Mouse (Mus musculus): ENCODE measurements around the gene Ccdc54.
A peak's percentile ranks its signal among the peaks of the same experiment; 100 is the strongest.

The Ccdc54 gene

DNA sequence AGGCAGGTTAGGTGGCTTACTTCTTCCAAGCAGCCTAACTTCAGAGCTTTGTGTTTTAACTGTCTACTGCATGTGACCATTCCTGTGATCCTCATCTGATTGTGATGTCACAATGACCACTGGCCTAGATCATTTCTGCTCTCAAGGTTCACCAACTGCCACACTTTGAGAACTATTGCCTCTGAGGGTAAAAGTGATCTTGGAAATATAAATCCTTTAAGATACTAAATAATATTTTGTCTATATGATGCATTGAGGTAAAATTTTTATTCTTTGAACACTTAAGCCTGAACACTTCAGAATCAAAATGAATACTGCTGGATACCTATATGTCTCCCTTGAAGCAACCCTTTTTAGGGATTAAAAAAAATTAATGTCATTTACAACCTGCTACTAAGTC, at the start of gene Ccdc54:
Gene Ccdc54 (minus strand): TSS at position 101 of the 400 bp plus-strand sequence.
- no peak for DNase-seq

DNA sequence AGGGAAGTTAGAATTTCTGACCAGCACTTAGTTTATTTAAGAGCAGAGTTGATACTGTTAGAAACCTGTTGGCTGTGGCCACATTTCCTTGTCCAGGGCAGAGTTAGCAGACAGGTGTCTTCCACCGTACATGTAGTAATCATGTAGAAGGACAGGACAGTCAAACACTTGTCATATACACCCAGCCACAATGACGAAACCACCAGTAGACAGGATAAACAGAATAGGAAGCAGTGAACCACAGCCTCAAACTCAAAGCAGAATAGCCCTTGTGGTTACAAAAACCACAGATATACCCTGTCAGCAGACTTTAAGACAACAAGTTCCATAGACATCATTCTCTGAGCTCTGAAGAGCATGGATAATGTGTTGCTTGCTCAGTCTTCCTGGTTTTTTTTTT, 41.6 kb upstream of the Ccdc54 start:
- DNase-seq: no peak

DNA sequence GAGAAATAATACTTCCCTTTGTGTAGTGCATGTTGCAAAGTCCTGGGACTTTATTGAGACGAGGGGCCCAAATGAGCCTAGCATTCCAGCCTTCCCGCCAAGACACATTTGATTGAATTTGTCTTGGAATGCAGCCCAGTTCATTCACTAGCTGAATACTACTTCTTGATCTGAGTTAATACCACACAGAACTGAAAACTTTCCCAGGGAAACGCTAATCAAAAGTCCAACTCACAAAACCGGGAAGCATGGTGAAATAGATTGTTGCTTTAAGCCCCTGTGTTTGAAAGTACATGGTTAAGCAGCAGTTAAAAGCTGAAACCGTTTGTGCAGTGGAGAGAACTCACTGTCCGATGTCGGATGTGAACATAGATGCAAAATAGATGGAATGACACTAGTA, 24.6 kb upstream of the Ccdc54 start:
- no peak for DNase-seq

DNA sequence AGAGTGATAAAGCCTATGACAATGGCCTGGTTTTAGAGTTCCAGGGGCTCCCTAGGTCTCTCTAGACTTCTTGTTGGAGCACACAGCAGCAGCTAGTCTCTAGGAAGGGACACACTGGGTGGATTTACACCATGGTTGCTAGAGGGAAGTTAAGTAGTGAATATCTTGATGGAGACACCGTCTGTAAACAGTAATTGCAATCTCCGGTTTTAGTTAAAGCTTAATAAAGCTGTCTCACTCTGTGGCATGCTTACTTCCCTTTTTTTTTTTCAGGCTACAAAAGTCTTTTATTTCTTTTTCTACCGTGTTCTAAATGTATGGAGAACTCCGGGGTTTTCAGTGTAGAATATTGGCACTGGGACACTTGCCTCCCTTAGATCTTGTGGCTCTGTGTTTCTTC, 22.0 kb upstream of the Ccdc54 start:
- DNase-seq: no peak

DNA sequence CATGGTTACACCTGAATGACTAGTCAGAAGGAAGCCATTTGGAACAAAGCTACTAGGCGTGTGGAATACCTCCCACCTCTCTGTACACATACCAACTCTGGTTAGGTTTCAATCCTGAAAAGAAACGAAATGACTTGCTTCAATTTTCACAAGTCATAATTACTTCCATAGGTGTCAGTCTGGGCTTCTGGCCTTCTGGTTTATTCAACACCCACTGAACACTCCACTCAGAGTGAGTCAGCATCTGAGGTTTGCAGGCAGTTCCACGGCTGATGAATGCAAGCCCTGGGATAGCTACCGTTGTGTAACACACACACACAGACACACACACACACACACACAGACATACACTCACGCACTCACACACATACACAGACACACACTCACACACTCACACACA, 19.6 kb upstream of the Ccdc54 start:
- no peak for DNase-seq

DNA sequence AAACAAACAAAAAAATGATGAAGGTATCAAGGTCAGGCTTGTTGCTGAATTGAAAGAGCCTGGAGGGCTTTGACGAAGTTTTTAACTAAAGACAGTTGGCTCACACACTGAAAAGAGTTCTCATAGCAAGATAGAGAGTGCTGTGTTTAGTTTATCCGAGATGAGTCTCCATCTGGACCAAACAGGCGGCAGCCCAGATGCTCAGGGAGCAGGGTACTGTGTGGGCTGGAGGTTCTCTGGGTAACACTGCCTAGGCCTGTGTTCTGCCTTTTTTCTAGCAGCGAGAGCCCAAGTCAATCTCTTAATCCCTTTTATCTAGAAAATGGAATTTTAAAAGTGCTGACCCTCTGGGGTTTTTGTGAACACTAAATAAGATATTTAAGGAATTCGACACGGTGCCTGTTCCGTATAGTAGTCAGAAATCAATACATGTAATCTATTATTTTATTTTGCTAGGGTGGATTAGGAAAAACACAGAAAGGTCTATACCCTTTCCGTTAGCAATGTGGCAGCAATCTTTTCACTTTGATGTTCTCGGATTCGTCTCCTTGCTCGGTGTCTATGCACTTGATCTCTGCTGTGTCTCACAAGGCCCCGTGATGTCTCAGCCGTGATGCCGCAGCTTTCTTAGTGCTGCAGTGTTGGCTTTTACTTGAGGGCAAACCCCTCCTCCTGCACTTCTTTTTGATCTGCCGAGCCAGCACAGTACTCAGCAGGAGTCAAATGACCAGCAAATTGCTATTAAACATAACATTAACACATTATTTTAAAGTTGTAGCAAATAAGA, 17.0 kb upstream of the Ccdc54 start:
- no peak for DNase-seq

DNA sequence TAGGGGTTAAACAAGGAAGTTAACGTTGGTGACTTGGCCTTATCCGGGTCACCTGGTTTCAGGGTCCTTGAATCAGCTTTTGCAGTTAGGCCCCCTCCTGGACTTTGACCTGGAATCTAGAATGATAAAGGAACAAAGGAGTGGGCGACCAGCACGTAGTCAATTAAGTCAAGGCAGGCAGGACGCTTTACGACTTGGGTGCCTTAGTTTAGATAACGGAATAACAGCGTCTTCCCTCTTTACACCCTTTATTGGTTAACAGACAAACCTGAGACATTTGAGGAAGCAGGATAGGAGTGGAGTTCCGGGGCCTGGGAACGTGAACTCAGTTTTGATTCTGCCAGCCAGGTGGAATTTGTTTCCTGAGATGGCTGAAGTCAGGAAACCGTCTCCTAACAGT, 13.9 kb upstream of the Ccdc54 start:
- DNase-seq: no peak

DNA sequence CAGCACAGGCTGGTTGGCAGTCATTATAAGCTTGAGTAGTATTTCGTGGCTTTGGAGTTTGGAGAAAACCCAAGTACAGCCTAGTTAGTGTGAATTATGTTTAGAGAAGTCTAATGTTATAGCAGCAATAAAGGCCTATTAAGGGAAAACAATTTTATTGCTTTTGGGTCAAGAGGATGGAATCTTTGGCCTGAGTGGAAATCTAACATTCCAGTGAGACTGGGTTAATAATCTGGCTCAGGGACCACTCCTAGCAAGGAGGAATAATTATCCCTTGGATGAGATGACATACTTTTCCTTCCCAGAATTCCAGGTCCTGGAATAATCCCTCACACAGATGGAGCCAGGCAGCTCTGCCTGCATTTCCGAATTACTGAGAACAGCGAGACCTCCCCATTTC, 11.0 kb upstream of the Ccdc54 start:
- no peak for DNase-seq

DNA sequence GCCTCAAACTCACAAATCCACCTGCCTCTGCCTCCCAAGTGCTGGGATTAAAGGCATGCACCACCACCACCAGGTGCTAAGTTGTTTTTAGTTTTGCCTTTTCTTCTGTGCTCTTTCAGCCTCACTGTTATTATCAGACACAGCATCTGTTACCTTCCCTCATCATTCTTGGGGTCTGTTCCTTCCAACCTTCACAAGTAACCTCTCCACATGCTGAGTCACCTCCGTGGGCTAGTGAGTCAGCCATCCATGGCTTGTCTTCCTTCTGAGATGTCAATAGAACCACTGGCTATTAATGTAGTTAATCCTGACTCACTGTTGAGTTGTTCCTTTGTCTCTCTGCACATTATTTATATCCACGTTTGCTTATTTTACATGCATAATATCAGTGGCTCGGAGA, 9.7 kb upstream of the Ccdc54 start:
- DNase-seq: no peak

DNA sequence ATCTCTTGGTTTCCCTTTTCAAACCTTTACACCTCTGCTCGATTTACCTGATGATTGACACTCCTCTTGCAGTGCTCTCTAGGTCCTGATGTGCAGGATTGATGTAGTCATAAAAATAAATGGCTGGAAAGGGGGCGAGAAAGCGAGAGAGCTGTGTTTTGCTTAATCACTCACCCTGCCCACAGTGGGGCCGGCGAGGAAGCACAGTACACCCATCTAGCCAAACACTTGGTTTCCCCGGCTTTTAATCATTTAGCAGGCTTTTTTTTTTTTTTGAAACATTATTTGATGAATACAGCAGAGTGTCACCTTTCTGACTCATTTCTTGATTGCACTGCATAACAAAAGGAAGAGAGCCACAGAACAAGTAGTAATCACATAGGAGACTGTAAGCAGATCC, 5.7 kb upstream of the Ccdc54 start:
- no peak for DNase-seq

DNA sequence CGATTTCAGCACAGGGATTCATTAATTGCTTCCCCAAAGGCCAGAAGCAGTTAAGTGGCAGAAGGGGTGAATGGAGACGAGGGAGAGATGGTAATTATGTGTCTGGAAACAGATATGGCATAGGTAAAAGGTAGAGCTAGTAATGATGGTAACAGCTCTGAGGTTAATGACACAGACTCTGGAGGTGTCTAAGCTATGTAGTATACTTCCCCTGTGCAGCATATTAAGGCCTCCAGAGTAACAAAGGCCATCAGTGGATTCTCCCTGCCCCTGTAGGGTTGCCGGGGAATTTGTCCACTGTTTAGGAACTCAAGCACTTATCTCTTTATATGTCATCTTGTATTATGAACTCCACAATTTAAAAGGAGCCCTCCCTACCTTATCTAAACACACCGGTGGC, 5.2 kb upstream of the Ccdc54 start:
- no peak for DNase-seq

DNA sequence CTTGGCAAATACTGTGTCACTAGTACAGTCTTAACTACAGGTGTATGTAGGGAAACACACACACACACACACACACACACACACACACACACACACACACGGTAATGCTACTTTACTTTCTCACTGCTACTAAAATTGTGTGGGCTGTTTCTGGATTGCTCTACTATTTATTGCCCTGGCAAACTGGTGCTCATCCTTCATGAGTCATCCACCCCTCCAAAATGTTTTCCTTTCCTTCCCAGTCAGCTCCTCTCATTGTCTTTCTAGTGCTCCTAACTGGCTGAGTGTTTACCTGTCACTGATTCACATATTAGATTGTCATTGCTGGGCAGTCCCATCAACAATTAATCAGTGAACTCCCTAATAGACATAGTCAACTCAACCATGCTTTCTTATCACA, 3.9 kb upstream of the Ccdc54 start:
- DNase-seq: no peak

DNA sequence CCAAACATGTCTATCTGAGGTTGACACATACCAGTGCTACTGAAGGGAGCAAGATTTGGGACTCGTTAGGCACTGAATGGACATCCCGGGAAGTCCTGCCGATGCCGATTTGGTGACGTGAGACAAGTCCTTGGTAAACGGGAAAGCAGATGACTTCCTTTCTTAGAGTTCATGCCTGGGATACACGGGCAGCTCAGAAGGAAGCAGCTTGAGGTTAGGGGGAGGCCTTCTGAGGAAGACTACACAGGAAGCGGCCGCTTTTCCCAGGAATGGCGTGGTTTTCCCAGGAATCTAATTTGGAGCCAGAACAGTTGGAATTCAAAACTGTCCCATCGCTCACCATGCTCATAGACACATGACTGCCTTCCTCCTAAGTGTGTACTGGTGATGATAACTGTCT, 2.4 kb upstream of the Ccdc54 start:
- peak; percentile 43 for DNase-seq

DNA sequence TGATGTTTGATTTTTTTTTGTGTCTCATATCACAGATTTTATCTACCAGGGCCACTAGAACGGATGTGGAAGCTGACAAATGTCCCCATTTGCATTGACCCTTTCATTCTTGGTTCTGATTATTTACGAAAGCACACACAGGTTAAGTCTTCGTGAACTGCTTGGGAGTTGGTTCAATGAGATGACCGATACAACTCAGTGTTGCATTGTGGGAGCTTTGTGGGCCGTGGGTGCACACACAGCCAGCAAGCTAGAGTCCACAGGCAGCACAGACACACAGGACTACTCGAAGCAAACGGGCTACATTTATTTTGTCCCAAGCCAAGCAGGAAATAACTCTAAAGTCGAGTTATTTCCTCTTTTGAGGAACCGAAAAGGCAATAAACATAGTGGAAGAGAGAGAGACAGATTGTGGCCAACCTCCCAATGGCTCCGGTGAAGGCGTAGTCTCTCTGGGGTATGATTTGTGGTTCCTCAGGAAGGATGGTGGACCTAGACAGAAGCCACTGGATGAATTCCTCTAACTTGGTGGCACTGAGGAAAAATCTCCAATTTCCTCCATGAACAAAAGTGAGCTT, 1.3 kb downstream of the Ccdc54 start:
- peak; percentile 36 for DNase-seq

DNA sequence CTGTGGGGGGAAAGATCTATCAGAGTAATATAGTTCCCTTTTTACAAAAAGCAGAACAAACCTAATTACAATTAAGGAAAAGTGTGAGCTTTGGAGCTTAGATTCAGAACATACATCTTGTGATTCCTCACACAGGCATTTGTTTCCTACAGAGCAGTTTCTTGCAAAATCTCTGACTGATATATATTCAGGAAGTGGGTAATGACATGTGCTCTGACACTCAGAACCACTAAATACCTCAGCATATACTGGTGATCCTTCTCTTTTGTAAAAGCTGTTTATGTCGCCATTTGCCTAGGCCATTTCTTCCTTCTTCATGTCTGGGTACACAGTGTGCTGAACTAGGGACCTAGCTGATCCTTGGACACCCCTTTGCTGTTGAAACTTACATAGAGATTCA, 2.8 kb downstream of the Ccdc54 start:
- no peak for DNase-seq

DNA sequence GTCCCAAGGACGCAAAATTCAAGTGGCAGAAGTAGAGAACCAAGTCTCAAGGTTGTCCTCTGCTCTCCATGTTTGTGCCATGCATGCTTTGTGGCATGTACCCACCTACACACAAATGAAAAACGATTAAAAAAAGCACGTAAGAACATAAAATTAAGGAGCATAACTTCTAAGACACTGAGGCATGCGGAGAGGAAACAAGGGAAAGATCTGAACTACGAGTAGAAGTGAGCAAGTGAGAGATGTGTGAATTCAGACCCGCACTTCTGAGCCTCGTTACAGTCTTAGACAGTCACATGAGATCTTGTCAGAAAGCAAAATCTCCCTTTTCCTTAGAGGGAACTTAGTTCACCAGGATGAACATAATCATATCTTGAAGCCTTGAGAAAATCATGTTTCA, 3.8 kb downstream of the Ccdc54 start:
- DNase-seq: no peak

DNA sequence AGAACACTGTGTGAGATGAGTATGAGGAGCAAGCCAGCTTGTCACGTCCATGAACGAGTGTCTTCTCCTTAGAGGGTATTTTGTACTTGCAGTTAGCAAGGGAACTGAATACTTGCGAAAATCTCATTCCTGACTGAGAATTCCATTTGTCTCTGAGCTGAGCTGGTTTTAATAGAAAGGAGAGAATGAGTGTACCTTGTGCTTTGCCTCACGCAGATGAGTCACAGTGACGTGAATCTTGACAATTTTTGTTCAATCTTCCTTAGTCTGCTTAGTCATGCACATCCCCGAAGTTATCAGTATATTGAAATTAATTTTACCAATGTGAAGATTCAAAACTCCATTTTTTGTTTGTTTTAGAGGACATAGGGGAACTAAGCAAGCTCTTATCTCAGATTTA, 12.6 kb downstream of the Ccdc54 start:
- no peak for DNase-seq

DNA sequence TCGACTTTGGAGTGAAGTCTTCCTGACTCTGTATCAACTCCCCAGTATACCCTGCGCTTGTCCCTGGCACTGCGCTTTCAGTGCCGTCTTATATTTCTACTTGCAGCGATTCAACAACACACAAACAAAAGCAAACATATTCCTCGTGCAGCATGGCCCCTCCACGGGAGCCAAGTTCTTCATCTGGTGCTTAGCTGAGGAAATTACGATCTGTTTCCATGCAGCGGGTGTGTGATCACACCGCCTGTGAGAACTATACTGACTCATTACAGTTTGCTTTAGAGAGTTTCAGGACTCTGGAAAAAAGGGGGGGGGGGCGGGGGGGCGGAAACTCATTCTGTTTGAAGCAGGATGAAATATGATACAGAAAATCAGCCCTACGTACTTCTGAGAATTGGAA, 18.4 kb downstream of the Ccdc54 start:
- DNase-seq: no peak

DNA sequence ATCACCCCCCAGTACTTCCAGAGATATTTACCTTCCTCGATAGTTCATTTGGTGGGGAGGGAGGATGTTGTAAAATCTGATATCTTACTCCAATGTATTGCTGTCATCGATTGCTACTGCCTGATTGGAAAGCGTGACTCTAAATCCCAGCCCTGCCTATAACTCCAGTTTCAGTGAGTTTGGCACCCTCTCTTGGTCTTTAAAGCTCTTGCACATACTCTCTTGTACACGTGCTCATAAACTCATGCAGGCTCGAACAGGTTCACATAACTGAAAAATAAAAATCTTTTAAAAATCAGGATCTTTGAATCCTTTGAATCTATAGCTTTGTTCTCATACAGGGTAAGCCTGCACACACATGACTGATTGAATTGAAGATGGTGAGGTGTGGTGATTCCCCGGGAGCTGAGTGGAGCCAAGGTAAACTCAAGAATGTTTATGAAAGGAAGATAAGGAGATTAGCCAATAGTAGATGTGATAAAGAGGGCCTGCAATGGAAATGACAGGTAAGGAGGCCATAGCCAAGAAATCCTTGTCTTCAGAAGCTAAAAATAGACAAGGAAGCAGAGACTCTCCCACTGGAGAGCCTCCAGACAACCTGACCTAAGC, 31.7 kb downstream of the Ccdc54 start:
- DNase-seq: no peak

DNA sequence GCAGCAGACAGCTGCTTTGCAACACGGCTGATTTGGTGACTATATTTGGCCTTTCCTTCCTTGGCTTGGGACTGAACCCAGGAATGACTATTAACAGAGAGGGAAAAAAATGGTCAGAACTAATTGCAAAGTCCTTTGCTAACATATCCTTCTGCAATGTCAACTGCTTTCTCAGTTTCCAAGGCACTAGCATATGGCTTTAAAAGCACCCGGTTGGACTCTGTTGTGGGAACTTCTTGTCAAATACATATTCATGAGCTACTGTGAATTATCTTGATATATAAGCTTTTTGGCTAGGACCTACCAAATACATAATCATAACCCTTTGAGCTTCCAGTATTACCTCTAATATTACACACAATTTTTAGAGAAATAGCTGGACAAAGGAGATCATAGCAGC, 37.1 kb downstream of the Ccdc54 start:
- DNase-seq: no peak

DNA sequence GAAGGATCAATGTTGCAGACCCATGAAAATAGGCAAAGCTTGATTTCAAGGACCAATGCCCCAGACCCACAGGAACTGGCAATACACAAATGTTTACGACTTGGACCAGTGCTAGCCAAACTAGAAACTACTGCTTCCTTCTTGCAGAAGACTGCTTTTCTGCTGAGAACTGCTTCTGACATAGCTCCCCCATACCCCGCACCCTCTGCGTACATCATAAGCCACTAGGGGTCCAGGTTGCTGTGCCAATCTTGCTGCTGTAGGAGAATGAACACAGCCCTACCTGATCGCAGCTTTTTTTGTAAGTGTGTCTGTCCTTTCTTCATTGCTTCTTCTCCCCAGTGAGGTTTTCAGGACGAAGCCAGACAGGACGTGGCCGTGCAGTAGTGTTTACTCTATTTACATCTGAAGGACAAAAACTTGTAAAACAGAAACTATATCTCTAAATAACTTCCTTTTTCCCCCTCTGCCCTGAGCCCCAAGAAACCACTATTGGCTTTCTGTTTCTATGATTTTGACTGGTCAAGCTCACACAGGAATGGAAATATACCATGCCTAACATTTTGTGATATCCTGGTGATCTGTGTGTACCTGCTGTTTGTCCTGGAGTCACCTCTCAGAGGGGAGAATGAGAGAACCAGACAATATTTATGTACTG, 39.0 kb downstream of the Ccdc54 start:
- no peak for DNase-seq

DNA sequence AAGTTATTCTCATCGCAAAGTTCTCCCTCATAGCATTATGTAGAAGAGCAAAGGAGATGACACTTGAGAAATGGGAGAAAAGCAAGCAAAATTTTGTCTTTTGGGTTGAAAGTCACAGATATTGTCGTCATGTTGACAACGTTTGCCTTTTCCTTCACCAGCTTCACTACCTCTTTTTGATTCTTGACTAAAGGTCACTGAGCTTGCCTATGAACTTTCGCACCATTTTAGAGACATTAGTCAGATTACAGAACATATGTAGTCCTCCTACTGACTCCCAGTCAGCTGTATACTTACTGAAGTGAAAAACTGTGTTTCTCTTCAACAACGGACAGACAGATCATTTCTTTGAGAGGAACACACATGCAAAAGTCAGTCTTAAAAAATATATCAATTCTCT, 40.0 kb downstream of the Ccdc54 start:
- DNase-seq: no peak

DNA sequence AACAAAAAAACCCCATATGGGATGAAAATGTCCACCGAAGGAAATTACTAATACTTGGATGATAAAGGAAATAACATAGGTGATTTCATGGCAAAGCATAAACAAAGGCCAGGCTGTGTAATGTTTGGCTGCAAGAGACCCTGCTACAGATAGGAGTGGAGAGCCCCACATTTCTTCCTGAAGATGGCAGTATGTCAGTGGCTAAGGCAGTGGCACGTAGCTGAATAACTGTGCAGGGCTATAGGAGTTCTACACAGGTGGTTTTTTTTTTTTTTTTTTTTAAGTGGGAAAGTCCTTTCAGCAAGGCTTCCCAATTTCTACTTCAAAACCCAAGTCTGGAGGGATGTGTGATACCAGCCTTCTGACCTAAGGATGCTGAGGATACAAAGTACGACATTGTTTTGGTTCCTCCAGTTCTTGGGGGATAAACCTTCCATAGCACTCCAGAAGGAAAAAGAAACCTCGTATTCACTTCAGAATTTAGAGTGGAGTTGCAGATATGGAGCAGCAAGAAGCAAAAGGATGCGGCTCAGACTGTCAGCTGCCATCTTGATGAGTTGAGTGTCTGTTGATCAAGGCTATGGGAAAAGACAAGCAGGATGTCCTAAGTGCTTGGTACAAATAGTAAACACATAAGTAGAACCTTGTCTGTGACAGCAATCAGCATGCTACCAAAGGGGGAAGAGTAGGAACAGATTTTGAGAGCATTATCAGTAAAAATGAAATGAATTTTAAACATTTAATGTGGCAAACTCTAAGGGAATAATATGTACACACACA, 48.2 kb downstream of the Ccdc54 start:
- DNase-seq: peak; percentile 17

Measured in kidney, adult 9 months (tissue).